Mouse (Mus musculus) spleen, postnatal 36 days (tissue): ENCODE data around the gene Tox3.

ENCODE experiments used
- DNase-seq, 2 experiments: peaks; one replicate each; pipeline ENCODE4 v3.0.0; 2022; ENCODE audit warnings: low spot score in 2 of 2, mixed read lengths in 1 of 2

The Tox3 gene

DNA sequence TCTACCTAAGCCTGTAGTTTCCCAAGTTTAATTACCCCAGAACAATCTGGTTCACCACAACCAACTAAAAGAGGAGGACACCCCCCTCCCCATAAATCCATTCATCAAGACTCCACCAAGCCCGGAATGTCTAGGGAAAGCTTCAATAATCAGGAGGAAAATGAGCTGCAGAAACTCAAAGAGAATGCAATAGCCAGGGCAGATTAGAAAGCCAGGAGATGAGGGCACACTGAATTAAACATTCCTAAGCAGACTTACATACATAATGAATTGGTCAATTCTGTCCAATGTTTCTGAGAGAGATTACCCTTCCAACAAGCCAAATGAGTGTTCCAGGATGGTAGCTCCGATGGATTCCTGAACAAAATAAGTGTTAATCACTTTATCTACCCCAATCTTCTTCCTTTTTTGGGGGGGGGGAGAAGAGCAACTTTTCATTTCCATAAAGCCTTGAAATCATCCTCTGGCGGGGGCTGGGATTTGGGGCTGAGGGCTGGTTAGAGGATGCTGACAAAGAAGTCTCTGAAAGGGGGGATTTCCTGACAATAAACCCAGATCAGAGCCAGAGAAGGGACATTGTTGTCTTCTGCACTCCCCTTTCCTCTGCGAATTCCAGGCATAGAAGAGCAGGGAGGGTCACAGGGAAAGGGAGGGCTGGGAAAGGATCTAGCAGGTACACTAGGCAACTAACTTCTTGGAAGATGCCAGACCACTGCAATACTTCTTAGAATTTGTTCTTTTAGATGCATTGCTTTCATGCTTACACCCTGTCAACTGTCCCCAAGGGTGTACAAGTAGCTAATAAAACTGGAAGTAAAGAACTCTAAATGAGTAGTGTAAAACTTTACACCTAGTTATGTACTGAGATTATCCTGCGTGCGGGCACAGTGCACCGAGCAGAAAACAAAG, 17.5 kb downstream of the Tox3 start:
- no peak for DNase-seq

DNA sequence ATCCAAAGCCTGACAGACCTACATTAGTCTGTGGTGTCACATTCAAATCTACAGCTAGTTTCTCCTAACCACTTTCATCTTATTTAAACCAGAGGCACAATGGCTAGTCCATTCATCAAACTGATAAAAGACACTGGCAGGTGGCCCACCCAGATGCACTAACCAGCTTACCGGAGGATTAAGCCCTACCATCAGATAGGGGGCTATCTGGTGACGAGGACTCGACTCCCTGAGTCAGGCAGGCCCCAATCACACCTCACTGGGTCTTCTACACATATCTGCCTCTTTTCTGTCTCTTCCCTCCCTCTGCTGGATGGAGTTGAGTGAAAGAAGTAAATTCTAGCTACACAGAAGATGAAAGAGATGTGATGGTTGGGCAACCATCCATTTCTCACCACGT, 24.3 kb downstream of the Tox3 start:
- no peak for DNase-seq

DNA sequence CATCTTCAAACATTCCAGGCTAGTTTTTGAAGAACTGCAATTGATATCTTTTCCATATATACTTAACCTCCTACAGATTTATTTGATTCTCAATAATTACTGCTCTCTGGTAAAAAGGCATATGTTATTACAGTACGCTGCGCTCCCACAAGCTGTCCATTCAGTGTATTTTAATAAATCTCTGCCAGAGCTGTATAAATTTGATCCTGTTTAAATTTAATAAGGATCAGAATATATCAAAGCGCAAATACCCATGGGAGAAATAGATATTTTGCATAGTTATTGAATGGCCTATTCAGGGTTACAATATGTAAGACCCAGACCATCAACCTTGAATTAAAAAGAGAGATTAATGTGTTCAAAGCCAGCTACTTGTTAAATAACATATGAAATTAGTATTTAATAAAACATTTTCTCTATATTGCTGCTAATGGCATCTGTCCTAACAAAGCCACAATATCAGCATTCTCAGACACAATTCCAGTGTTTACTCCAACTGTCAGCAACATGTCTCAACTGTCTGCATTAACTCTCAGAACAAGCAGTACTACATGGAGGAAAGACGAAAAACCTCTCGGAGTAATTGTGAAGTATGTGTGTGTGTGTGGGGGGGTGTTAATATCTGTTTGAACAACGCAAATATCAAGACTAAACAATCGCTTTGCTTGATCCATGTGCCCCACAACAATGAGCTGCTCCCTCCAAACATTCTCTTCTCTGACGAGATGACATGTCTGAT, 25.3 kb downstream of the Tox3 start:
- DNase-seq = no peak

DNA sequence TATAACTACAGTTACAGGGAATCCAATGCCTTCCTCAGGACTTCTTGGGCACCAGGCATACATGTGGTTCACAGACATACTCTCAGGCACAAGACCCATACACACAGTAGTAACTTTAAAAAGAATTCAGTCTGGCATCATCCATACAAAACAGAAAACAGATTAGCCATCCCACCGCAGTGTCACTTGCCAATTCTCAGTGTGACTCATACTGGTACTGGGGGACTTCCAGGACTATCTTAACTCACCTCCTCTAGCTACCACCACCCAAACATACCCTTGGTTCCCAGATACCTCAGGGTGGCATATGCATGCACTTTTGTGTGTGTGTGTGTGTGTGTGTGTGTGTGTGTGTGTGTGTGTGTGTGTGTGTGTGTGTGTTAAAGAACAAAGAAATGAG, 26.9 kb downstream of the Tox3 start:
- DNase-seq = no peak

DNA sequence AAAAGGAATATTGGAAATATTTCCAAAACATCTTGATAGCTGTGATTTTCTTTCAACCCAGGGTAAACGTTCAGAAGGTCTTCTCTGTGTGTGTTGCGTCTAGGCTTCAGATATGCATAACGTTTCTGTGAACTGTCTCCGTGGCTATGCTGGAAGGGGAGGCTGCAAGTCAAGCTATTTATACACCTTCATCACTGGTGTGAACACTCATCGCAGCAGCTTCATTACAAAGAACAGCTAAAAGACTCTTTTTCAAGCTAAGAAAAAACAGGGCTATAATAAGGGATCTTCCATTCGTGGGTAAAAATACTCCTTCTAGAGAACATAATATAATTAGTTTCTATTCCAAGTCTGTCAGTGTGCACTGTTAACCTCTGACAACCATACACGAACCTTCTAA, 33.8 kb downstream of the Tox3 start:
- no peak for DNase-seq

DNA sequence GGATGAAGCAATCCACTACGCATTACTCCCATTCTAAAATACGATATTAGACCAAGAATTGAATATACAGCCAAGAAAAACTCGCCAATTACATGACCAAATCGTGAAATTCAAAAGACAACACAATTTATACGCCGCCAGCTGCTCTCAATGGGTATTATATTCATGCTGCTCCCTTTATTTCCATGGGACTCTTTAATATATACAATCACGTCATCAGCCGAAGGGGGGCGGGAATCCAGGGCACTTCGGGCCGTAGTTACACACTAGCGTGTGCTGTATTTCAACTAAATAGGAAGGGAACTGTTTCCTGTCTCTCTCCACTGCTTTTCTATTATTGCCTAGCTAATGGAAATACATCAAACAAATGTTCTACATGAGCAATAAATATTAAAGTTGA, 45.2 kb downstream of the Tox3 start:
- no peak for DNase-seq

DNA sequence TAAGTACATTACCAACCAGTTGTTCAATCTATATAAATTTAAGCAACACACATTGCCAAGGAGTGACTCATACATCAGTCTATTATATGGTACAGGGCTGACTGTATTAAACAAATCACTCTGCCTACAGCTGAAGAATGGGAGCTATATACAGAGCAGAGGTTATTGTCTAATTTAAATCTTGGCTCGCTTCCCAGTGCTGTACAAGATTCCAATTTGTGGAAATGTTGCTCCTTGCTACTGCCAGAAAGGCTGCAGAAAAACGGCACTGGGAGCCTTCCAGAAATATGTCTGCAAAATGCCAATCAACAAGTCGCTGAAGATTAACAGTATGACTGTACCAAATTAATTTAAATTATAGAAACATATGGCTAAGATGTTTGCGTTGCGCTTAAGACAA, 45.9 kb downstream of the Tox3 start:
- no peak for DNase-seq

DNA sequence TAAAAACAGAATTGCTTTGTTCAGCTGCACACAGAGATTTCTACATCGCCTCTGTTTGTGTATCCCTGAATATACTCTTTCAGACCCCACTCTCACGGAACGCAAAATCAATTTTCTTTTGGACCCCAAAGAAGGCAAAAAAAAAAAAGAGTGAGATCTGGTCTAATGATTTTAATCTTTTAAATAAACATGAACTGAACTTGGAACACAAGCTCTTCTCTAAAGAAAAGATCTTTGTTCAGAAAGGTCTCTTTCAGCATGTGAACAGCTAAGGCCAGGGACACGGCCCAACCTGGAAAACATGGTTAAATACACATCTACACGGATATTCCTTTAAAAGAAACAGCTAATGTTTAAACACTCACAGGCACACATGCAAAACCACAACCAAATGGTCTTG, 46.6 kb downstream of the Tox3 start:
- DNase-seq = no peak

DNA sequence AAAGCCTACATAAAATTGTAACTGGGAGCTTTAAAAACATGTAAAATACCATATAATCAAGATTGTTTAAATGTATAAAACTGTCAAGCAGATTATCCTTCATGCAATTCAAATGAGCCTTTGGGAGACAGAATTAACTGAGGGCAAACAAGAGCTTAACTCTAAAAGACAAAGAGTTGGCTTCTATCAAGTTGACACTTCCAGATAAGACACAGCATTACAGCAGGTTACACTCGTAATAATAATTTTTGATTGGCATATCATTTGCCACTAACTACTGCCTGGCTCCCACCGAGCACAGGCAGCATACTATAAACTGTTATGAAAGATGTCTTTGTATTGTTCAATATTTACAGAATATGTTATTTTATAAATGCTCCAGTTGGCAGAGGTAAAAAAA, 47.2 kb downstream of the Tox3 start:
- no peak for DNase-seq

DNA sequence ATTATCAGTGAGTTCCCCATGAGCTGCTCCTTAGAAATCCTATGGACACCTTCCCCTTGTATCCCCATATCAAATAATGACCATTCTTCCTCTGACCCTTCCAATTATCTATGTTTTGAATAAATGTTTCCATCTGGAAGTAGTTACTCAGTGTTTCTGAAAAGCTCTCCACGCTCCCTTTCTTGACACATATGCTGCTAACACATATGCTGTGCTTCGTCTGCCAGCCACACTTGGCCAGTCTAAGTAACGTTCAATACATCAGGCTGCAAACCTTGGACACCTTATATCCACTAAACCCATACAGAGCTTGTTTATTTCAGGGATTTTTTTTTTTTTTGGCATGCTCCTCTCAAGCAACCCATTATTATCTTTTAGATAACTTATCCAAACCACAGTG, 54.1 kb downstream of the Tox3 start:
- no peak for DNase-seq

DNA sequence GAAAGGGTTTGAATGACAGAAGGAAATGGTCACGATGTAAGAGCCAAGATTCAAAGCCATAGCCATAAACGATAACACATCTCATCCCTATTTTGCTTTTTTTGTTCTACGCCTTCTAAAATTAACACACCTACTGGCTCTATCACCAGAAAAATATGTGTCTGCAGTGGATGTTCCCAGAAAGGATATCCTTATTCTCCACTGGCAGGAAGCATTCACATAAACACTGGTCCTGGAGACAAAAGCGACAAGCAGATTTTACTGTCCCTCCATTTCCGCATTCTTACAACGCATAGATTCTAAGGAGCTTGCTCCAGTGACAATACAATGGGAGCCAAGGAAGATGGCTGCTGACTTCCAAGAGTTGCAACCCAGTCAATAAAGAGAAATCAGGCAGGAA, 57.3 kb downstream of the Tox3 start:
- DNase-seq = no peak

DNA sequence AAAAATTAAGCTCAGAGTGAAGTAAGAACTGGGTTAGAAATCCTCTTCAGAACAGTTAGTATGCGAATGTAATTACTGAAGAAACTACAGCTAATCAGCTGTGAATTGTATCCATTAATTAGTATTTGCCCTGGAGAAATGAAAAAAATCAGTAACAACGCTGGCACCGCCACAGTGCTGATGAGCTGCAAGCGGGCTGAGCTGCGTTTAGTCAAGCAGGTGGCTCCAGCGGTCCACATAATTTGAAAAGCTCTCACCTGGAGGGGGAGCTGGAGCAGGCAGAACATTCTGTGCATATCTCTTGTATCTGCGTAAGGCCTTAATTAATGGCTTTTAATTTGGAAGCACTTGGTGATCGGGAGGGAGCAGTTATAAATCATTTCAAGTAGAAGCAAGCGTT, 71.4 kb downstream of the Tox3 start:
- no peak for DNase-seq

DNA sequence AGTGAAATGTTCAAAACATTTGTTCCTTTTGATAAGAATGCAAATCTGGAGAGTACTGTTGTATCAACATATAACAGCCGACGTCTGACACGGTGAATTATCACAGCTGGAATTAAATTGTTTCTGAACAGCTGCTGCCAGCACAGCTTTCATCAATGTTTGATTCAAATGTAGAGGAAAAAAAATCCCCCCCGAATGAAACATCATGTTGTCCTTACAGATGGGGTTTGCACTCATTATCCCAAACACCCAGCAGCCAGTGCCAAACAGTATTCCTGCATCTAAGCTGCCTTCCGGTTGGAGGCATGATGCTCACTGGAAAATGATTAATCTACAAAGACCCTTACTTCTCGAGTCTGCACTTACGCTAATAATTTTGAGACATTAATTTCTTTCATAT, 75.0 kb downstream of the Tox3 start:
- no peak for DNase-seq

DNA sequence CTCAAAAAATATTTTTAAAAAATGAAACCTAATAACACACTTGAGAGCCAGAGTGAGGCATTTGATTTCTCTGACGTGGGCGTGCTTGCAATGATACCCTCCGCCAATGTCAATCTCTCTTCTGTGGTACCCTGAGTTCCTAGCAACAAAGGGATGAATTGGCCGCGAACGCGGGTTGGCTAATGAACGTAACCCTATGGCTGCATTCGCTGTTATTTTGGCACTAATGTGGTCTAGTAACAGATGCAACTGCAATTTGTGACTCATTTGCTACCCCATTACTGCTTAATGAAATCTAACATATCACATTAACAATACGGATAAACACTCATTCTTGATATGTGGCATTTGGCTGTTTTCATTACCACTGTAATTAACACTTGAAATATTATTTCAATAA, 76.2 kb downstream of the Tox3 start:
- DNase-seq = no peak

DNA sequence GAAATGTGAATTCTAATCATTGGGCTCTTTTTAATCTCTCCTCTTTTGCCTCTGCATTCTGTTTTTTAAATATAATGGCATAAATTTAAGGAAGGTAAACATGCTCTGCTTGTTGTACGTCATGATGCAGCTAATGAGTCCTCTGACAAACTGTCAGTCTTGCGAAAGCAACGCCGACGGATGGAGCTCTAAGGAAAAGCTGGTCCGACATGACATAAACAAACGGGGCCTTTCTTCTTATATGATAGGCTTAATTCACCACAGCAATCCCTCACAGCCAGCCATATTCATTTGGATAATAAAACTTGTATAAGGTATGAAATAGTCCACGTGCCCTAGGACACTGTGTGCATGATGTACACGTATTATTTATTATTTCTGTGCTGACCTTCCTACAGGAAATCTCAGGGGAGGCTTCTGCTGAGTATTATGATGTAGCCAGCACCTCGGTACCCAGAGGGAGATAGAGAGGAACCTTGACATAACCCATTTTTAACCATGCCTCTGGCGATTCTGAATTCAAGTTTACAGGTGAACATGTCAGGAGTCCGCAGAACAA, 80.4 kb downstream of the Tox3 start:
- DNase-seq = no peak

DNA sequence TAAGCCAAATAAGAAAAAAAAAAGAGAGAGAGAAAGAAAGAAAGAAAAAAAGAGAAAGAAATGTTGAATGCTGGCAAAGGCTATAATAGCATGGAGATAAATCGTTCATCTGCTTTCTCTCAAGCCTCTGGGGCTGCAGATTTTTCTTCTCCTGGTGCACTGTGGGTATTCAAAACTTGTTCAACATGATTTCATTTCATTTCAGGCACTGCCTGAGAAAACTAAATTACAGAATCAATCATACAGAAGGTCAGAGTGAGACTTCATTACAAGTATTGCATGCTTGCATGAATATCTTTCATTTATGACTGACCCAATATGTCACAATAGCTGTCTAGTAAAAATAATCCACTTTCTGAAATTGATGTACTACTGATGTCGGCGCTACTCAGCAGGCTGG, 81.2 kb downstream of the Tox3 start:
- DNase-seq = no peak

DNA sequence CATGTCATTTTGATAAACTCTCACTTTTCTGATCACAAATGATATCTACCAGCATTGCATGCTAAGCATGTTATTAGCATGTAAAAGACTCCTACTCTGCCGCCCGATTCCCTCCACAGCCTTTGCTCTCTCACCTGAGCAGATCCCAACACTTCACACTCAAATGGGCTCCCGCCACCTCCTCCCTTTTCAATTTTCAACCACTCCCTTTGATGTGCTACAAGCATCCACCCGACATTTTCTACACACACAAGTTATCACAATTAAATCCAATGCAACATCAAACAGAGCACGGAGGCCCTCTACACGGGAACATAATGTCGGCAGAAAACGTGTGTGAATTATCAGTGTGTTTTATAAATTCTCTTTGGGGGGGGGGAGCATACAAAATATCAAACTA, 81.9 kb downstream of the Tox3 start:
- DNase-seq = no peak

DNA sequence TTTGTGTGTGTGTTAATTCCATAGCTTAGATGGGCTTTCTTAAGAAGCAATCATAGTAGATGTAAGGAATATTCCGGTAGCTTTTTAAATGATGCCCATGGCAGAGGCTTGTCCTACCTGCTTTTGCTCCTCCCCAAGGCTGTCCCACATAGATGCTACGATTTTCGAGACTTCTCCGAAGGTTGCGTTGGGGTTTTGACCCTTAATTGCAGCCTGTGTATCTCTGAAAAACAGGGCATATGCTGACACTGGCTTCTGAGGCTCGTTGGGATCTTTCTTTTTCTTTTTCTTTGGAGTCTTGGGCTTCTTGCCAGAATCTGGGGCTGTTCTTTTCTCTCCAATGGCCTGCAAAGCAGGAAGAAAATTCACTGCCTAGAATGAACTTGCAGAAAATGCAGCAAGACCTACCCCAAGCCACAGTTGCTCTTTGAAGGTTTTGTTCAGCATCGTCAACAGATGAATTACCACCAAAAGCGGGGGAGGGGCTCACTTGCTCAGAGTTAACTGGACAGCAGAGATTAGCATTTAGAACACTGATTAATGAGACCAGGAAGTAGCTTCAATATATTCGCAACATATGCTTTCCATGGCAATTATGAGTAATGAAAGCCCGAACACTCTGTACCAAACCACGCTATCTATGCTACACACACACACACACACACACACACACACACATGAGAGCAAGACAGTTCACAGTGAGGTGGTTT, 93.8 kb downstream of the Tox3 start:
- DNase-seq = no peak

DNA sequence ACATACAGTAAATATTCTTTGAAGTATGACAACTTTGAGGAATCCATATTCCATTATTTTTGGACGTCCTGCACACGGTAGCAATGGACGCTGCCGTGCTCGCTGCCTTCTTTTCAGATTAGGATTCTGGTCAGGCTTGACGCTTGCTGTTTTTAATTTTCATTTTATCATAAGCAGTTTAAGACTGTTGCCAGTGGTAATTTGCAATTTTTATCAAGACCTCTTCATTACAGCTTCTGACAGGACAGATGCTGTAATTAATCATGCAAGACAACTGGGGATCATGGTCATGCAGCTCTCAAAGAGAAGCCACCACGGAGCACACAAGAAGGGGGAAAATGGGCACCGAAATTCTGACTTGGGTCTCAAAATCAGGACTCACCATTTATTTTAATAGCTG, 101.8 kb downstream of the Tox3 start:
- DNase-seq = no peak

DNA sequence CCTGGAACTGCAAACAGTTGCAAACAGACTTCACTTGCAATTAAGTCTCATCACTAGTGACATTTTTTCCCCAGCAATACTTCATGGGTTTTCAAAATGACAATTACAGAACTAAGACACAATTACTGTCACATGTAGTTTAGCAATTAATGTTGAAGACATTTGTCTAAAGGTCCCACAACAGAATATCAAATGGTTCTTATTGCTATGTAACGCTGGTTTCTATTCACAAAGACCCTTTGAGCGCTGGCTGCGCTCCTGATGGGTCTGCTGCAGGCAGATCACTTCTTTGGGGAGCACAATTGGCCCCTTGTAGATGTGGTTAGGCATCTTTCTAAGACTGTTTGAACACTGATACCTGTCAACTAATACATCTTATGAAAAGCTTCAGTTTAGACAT, 102.3 kb downstream of the Tox3 start:
- no peak for DNase-seq

DNA sequence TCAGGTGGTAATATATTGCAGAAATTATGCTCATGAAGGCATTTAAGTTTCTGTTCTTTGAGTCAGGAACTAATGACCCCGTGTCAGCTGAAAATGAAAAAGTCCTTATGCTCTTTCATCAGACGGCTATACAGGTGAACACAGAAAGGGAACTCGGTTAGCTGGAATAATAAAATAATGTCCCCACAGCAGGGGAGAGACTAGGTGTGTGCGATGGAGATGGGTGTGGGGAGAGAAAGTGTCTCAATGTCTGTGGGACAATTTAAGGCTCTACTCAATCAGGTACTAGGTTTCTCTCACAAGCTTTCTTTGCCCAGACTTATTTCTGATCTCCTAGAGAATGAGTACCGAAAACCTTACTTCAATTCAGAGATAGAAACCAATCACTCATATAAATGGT, 103.0 kb downstream of the Tox3 start:
- no peak for DNase-seq

DNA sequence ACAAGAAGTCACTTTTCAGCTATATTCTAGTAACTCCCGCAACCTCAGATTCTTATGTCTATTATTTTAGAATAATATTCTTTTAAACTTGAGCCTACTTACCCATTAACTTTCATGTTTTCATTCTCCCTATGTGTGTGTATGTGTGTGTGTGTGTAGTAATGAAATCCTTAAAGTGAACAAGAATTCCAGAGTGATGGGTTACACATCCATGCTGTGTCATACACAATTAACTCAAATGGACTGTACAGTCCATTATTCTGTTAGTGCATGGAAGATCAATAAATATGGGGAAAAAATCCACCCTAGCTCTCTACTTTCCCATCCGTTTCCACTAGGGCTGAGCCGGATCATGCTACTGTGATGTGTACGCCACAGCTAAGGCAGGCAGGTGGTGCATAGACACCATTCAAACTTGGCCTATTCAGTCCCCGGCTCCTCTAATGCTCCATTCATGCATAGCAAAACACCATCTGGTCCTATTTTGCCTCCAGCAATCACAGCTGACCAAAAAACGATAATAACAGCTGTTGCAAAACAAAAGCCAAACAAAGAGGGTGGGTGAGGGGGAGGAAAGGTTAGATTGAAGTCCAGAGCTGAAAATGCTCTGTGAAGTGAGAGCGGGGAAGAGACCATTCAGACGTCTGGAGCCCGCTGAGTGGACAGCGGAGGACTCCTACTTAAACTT, 103.5 kb downstream of the Tox3 start:
- no peak for DNase-seq
